Comparison of ENCODE assay signal across 9 mouse cellular contexts in genomic region chr7:28941542-28941941, GRCm38 (mm10). TPM values are rescaled to one million over a fixed set of nuclear protein-coding genes. Genes with fewer than 3 reads are reported as not detected.
DNase-seq lines count a peak whose midpoint lies in the region; ATAC-seq and TF ChIP-seq lines count a peak whose summit lies in the region.
"Had no signal": no experiment of that assay in that cellular context is flagged by ENCODE, and none has a peak within 500 bp of the region (broad histone marks: within the 10 kb centered on the region; RNA-seq: fewer than 3 reads in every experiment).

No protein-coding gene starts in this region.

- H3K4me2 ChIP-seq in heart, embryonic 13.5 days = 0 out of 2 replicates have a peak overlapping the region, but pooled peaks have one; percentile 0
- no peak overlapping the region for H3K4me2 ChIP-seq in limb, embryonic 13.5 days (replicated peaks)

- no peaks in the 10 kb centered on the region for H3K9me3 ChIP-seq in heart, embryonic 13.5 days
- no peaks in the 10 kb centered on the region for H3K9me3 ChIP-seq in limb, embryonic 13.5 days

- peak overlapping the region; percentile 99 for H3K27ac ChIP-seq in heart, embryonic 13.5 days (replicated peaks)
- peak overlapping the region; percentile 49 for H3K27ac ChIP-seq in thymus, adult 2 months (ENCODE audit: control insufficient read depth, insufficient read depth, low read length)
- peak overlapping the region; percentile 66 for H3K27ac ChIP-seq in limb, embryonic 13.5 days

- peaks cover 32% of the 10 kb centered on the region for H3K36me3 ChIP-seq in heart, embryonic 13.5 days
- H3K36me3 ChIP-seq in thymus, adult 2 months (ENCODE audit: control insufficient read depth, insufficient read depth, low read length) = no peaks in the 10 kb centered on the region
- H3K36me3 ChIP-seq in limb, embryonic 13.5 days = peaks cover 19% of the 10 kb centered on the region; the same call in 1 of the 2 replicates

- peak overlapping the region; percentile 74 for H3K9ac ChIP-seq in heart, embryonic 13.5 days
- H3K9ac ChIP-seq in limb, embryonic 13.5 days = no peak overlapping the region

- no peak overlapping the region for H3K4me3 ChIP-seq in heart, embryonic 13.5 days
- H3K4me3 ChIP-seq in thymus, adult 2 months (ENCODE audit: control insufficient read depth, insufficient read depth, low read length) = no peak overlapping the region
- no peak overlapping the region for H3K4me3 ChIP-seq in limb, embryonic 13.5 days

- no peaks in the 10 kb centered on the region for H3K27me3 ChIP-seq in heart, embryonic 13.5 days (replicated peaks)
- H3K27me3 ChIP-seq in thymus, adult 2 months (ENCODE audit: control insufficient read depth, insufficient read depth, low read length) = no peaks in the 10 kb centered on the region
- H3K27me3 ChIP-seq in limb, embryonic 13.5 days = no peaks in the 10 kb centered on the region
- H3K27me3 ChIP-seq: CH12.LX had no signal

- peaks cover 100% of the 10 kb centered on the region for H3K4me1 ChIP-seq in heart, embryonic 13.5 days
- H3K4me1 ChIP-seq in thymus, adult 2 months (replicated peaks; ENCODE audit: control insufficient read depth, insufficient read depth, low read length) = peaks cover 45% of the 10 kb centered on the region
- H3K4me1 ChIP-seq in limb, embryonic 13.5 days = peaks cover 89% of the 10 kb centered on the region

- ATAC-seq in heart, embryonic 13.5 days (ENCODE audit: extremely low read depth, insufficient number of reproducible peaks, low FRiP score, low TSS enrichment) = no peak
- no peak for ATAC-seq in limb, embryonic 13.5 days (ENCODE audit: low FRiP score, low read depth)

- DNase-seq in heart, adult 8-10 months (ENCODE audit: low spot score) = no peak
- DNase-seq in thymus, adult 2 months = no peak
- DNase-seq in thymus, postnatal 25 days = no peak
- DNase-seq in adrenal gland, postnatal 14 days = no peak
- no peak for DNase-seq in urinary bladder, postnatal 4 days (ENCODE audit: low spot score in 2 of 2)
- DNase-seq in left cerebral cortex, adult 8-10 months (ENCODE audit: low spot score in 2 of 2) = no peak

- 29% methylated on average over 4 of the region's 4 CpGs for WGBS in heart, embryonic 13.5 days
- 62% methylated on average over 4 of the region's 4 CpGs for WGBS in thymus, adult 2 months
- WGBS in limb, embryonic 13.5 days = 72% methylated on average over 4 of the region's 4 CpGs

- TF ChIP-seq POLR2A in thymus, adult 2 months (IDR thresholded peaks at IDR 0.05; ENCODE audit: control insufficient read depth, extremely low read depth, insufficient read depth, low read length, poor library complexity) = no peak

- no peak for TF ChIP-seq CTCF in thymus, adult 2 months (IDR thresholded peaks at IDR 0.05; ENCODE audit: borderline replicate concordance, control insufficient read depth, extremely low read depth, insufficient read depth, low read length, poor library complexity)

RNA-seq across cellular contexts. Expression of gene Actn4, which starts 20.6 kb away (rescaled TPM):
- polyA plus RNA-seq in heart, embryonic 13.5 days (2015; fragmentation: Nextera tagmentation; extraction: Ambion mirVana) = 259 and 266 TPM in 2 replicates
- total RNA-seq in heart, adult 8-10 months (2022) = 10 to 100 TPM; 57.8 to 82.0 (median 75.8) TPM
- polyA plus RNA-seq in thymus, adult 2 months (2012; rRNA removed) = 243 and 268 TPM in 2 replicates
- polyA plus RNA-seq in limb, embryonic 13.5 days (2015; fragmentation: Nextera tagmentation; extraction: Ambion mirVana) = 270 and 300 TPM in 2 replicates
- 271 and 282 TPM in 2 replicates for total RNA-seq in adrenal gland, postnatal 14 days (2021)
- 100 to 1,000 TPM; 161 to 178 (median 177) TPM for total RNA-seq in left cerebral cortex, adult 8-10 months (2022)

RNA-seq across cellular contexts. Expression of gene Eif3k, which starts 40.1 kb away (rescaled TPM):
- polyA plus RNA-seq in heart, embryonic 13.5 days (2015; fragmentation: Nextera tagmentation; extraction: Ambion mirVana) = 257 and 300 TPM in 2 replicates
- 100 to 1,000 TPM; 152 to 167 (median 158) TPM for total RNA-seq in heart, adult 8-10 months (2022)
- polyA plus RNA-seq in thymus, adult 2 months (2012; rRNA removed) = 362 and 396 TPM in 2 replicates
- 422 and 454 TPM in 2 replicates for polyA plus RNA-seq in limb, embryonic 13.5 days (2015; fragmentation: Nextera tagmentation; extraction: Ambion mirVana)
- 233 and 240 TPM in 2 replicates for total RNA-seq in adrenal gland, postnatal 14 days (2021)
- total RNA-seq in left cerebral cortex, adult 8-10 months (2022) = 100 to 1,000 TPM; 197 to 208 (median 204) TPM

RNA-seq across cellular contexts. Expression of gene Map4k1, which starts 40.3 kb away (rescaled TPM):
- 3.4 and 5.3 TPM in 2 replicates for polyA plus RNA-seq in heart, embryonic 13.5 days (2015; fragmentation: Nextera tagmentation; extraction: Ambion mirVana)
- 1 to 10 TPM in 1 of 4 experiments, under 1 TPM in 3; 0.50 to 1.1 (median 0.74) TPM for total RNA-seq in heart, adult 8-10 months (2022)
- 155 and 164 TPM in 2 replicates for polyA plus RNA-seq in thymus, adult 2 months (2012; rRNA removed)
- 9.5 and 10.0 TPM in 2 replicates for polyA plus RNA-seq in limb, embryonic 13.5 days (2015; fragmentation: Nextera tagmentation; extraction: Ambion mirVana)
- 1.8 and 7.9 TPM in 2 replicates for total RNA-seq in adrenal gland, postnatal 14 days (2021)
- 1 to 10 TPM in 3 of 4 experiments, under 1 TPM in 1; 0.99 to 3.7 (median 2.1) TPM for total RNA-seq in left cerebral cortex, adult 8-10 months (2022)

Comparison
In these comparisons a context has a peak if more than half of its experiments do, and no peak if none do; other contexts are left out.
1. H3K27ac ChIP-seq: peak in every context shown above with its lines; median percentile 99 in heart, embryonic 13.5 days; 66 in limb, embryonic 13.5 days; 49 in thymus, adult 2 months.